Mouse (Mus musculus): Measurements from ENCODE around the gene Gpsm3.

DNA sequence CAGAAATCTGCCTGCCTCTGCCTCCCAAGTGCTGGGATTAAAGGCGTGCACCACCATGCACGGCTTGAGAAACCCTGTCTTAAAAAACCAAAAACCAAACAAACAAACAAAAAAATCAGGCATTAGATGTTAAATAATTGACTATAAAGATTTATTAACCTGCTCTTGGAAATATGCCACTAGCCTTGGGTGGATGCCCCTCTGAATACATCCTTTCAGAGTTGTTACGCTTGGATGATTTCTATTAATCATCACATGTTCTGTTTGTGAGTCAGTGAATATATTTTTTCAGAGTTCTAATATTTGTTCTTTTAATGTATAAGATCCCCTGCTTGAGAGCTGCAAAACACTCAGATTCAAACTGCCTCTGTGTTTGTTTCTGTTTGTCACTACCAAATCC, 35.4 kb downstream of the Gpsm3 start:
- no peak for TF ChIP-seq EP300 (IDR thresholded peaks at IDR 0.05; ENCODE audit: insufficient read depth, low read depth, low read length)
- no peak for TF ChIP-seq CTCF (IDR thresholded peaks at IDR 0.05; ENCODE audit: low read depth, low read length)

Data from ES-Bruce4 (cell line).